Mouse (Mus musculus) ES-Bruce4 (cell line): ENCODE measurements around the gene Crkl.

Experiments
- CTCF ChIP-seq: IDR thresholded peaks from one replicate; pipeline ENCODE4 v1.8.1; 2011; ENCODE audit warnings: low read depth, low read length
- POLR2A ChIP-seq: IDR thresholded peaks from one replicate; pipeline ENCODE4 v1.8.1; 2011; ENCODE audit warnings: low read length; ENCODE audit not compliant: insufficient read depth

DNA sequence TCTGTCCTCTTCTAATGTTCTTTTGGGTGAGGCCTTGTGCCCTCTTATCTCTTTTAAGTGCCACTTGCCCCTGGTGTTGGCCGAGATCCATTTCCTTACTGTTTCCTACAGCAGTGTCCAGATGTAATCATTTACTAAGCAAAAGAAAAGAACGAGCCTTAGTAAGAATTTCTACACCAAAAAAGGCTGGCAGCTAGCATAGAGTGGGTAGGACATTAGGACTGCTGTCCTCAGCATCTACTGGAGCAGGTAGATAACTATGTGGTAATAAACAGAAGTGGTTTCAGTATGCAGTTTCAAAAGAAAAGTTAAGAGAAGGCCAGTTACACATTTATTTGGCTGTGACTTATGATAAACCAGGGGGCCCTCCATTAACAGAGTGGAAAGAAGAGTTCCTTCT, 58.9 kb downstream of the Crkl start:
- TF ChIP-seq CTCF (no peak), POLR2A (no peak)
